Mouse (Mus musculus) R1 (cell line): ENCODE data around the gene Slc13a2.

Experiments
- DNase-seq: peaks from one replicate; pipeline ENCODE4 v3.0.0-alpha.2; 2018; ENCODE audit warnings: low read depth, low spot score

The Slc13a2 gene

GRCm38 (mm10) chr11:78355471-78356238, 66.4 kb downstream of the Slc13a2 start:
- DNase-seq: peak; percentile 72

- DNase-seq: no peak
Observed at GRCm38 (mm10) chr11:78354905-78355304, 67.1 kb downstream of the Slc13a2 start.

GRCm38 (mm10) chr11:78353081-78353480, 68.9 kb downstream of the Slc13a2 start:
- DNase-seq: no peak

GRCm38 (mm10) chr11:78349441-78350358, 72.3 kb downstream of the Slc13a2 start:
- no peak for DNase-seq

GRCm38 (mm10) chr11:78348474-78348873, 73.5 kb downstream of the Slc13a2 start:
- no peak for DNase-seq

DNA sequence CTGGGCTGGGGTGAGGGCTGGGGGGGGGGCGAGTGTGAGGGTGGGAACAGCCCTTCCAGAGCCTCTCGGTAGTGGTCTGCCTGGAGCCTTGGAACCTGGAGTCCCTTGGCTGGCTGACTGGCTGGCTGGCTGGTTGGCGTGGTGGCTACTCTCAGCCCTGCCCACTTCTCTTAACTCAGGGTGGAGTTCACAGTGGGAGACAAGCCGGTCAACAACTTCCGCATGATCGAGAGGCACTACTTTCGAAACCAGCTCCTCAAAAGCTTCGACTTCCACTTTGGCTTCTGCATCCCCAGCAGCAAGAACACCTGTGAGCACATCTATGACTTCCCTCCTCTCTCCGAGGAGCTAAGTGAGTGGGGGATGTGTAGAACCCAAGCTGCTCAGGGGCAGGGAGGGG, 74.1 kb downstream of the Slc13a2 start:
- no peak for DNase-seq
